Mouse (Mus musculus): Measurements from ENCODE around the gene 2210016F16Rik. TPM values are rescaled to one million over a fixed set of nuclear protein-coding genes. Genes with fewer than 3 reads are reported as not detected.
"Not testable (repeated sequence)": the region's sequence is repeated elsewhere in the genome, so short reads cannot be mapped to it uniquely, and the experiment has no call there.

The 2210016F16Rik gene
- polyA plus RNA-seq, 1 experiment from 2014 or later, result 30.2 TPM

DNA sequence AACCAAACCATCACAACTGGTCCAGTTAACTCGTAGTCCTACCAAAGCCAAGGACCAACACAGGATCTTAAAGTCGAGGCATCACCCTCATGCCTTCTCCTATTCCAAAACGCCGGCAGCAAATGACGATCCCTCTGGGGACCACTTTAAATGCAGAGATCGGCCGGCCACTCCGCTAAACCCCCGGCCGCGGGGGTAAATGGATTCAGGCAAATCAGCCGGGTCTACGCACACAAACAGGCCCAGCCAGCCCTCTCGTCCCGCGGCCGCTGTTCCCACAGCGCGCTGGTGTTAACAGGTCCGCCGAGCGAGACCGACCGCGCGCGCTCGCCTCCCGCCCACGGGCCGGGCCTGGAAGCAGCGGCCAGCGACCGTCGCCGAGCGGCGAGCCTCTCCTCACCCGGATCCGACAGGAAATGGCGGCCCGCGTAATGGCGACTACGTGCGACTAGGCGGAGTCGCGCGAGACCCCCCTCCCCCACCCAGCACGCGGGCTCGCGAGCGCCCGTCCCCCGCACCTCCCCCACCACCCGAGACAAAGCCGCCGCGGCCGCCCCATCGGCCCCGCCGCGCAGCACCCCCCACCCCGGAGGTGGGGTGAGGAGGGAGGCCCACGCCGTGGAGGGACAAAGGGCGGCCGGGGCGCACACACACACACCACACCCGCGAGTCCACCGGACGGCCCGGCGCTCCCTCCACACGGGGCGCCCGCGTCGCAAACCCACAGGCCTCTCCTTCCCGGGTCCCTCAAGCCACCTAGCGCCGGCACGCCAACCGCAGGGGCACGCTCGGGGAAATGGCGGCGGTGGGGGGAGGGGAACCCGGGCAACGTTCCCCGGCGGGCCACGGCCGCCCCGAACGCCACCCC, 16.3 kb upstream of the 2210016F16Rik start:
- Histone ChIP-seq H3K4me3 (ENCODE audit: low read depth, low read length) (peak overlapping the region; percentile 100), H3K9me3 (ENCODE audit: control insufficient read depth, low read length) (no peaks in the 10 kb centered on the region), H3K27me3 (ENCODE audit: control insufficient read depth, insufficient read depth, low read length) (no peaks in the 10 kb centered on the region), H3K4me1 (replicated peaks; ENCODE audit: control insufficient read depth, insufficient read depth) (no peaks in the 10 kb centered on the region), H3K27ac (replicated peaks) (peak overlapping the region; percentile 99), H3K36me3 (ENCODE audit: control insufficient read depth, insufficient read depth, low read length) (peaks cover 6% of the 10 kb centered on the region; the same call in 1 of the 2 replicates), H3K4me2 (replicated peaks; ENCODE audit: low read depth) (peak overlapping the region; percentile 44), H3K9ac (ENCODE audit: low read length) (peak overlapping the region; percentile 99)
- TF ChIP-seq CTCF (IDR thresholded peaks at IDR 0.05; ENCODE audit: low read depth) (peak; percentile 49), EP300 (optimal IDR thresholded peaks at IDR 0.05) (no peak)
- DNase-seq (ENCODE audit: low spot score) (peak; percentile 88), ATAC-seq (ENCODE audit: low FRiP score, low TSS enrichment) (peak; percentile 64)
- under 1% methylated on average over 73 of the region's 100 CpGs for WGBS

DNA sequence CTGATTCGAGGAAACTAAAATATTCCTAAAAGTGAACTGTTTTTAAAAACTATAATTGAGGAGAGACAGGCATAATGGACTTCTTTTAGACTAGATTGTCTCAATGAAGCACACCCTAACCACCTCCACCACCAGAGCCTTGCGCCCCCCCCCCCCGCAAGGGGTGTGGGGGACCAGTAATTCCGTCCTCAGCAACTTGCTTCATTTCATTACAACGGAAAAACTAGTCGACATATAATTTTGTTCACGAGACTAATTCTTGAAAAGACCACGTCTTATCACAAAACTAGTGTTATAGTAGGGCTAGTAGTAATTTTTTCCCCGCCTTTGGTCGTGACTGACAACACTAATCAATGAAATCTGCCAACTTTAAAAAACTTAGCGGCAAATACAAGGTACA, 15.6 kb upstream of the 2210016F16Rik start:
- DNase-seq (ENCODE audit: low spot score) (no peak), ATAC-seq (ENCODE audit: low FRiP score, low TSS enrichment) (no peak)
- TF ChIP-seq EP300 (optimal IDR thresholded peaks at IDR 0.05), result no peak
- no peak for TF ChIP-seq CTCF (IDR thresholded peaks at IDR 0.05; ENCODE audit: low read depth)
- Histone ChIP-seq H3K36me3 (ENCODE audit: control insufficient read depth, insufficient read depth, low read length) (peaks cover 11% of the 10 kb centered on the region), H3K9ac (ENCODE audit: low read length) (peak overlapping the region; percentile 99), H3K9me3 (ENCODE audit: control insufficient read depth, low read length) (no peaks in the 10 kb centered on the region), H3K4me1 (replicated peaks; ENCODE audit: control insufficient read depth, insufficient read depth) (no peaks in the 10 kb centered on the region), H3K4me3 (ENCODE audit: low read depth, low read length) (peak overlapping the region; percentile 100), H3K4me2 (replicated peaks; ENCODE audit: low read depth) (peak overlapping the region; percentile 44), H3K27ac (replicated peaks) (no peak overlapping the region), H3K27me3 (ENCODE audit: control insufficient read depth, insufficient read depth, low read length) (no peaks in the 10 kb centered on the region)
- WGBS, result under 1% methylated on average over 11 of the region's 11 CpGs

DNA sequence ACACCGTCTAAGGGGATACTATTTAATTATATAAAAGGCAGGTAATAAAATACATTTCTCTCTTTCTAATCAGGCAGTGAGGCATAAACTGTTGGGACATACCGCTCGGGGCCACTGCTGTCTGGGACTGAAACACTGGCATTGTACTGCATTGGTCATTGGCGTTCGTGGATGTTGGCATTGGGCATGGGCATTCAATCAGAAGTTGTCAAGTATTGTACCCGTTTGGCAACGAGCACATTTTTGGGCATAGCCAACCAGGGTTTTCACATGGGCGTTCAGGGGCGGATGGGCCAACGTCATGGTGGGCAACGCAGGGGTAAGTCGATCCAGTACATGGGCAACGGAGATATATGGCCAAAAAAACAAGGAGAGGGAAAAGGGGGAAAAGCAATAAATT, 12.6 kb upstream of the 2210016F16Rik start:
- H3K9me3 ChIP-seq (ENCODE audit: control insufficient read depth, low read length), result no peaks in the 10 kb centered on the region
- H3K27ac ChIP-seq (replicated peaks), result no peak overlapping the region
- no peak for TF ChIP-seq CTCF (IDR thresholded peaks at IDR 0.05; ENCODE audit: low read depth)
- no peak for TF ChIP-seq EP300 (optimal IDR thresholded peaks at IDR 0.05)
- no peaks in the 10 kb centered on the region for H3K27me3 ChIP-seq (ENCODE audit: control insufficient read depth, insufficient read depth, low read length)
- no peak overlapping the region for H3K9ac ChIP-seq (ENCODE audit: low read length)
- peaks cover 20% of the 10 kb centered on the region for H3K36me3 ChIP-seq (ENCODE audit: control insufficient read depth, insufficient read depth, low read length)
- WGBS, result 84% methylated on average over 13 of the region's 13 CpGs
- H3K4me2 ChIP-seq (replicated peaks; ENCODE audit: low read depth), result no peak overlapping the region
- no peaks in the 10 kb centered on the region for H3K4me1 ChIP-seq (replicated peaks; ENCODE audit: control insufficient read depth, insufficient read depth)
- DNase-seq (ENCODE audit: low spot score), result no peak
- ATAC-seq (ENCODE audit: low FRiP score, low TSS enrichment), result no peak
- H3K4me3 ChIP-seq (ENCODE audit: low read depth, low read length), result no peak overlapping the region

DNA sequence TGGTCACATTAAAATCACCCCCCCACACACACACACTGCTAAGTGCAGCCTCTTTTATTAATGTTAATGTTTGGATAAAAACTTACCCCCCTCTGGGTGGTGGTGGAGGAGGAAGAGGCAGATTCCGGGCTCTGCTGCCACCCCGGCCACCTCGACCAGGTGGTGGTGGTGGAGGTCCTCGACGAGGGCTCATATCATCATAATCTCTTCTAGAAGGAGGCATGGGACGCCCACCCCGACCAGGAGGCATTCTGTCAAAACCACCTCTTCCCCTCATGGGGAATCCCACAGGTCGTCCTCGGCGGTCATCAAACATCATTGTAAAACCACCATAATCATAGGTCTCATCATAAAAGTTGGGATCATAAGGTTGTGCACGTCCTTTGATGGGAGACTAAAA, 9.4 kb upstream of the 2210016F16Rik start:
- WGBS, result 78% methylated on average over 11 of the region's 11 CpGs
- peaks cover 22% of the 10 kb centered on the region for H3K36me3 ChIP-seq (ENCODE audit: control insufficient read depth, insufficient read depth, low read length)

DNA sequence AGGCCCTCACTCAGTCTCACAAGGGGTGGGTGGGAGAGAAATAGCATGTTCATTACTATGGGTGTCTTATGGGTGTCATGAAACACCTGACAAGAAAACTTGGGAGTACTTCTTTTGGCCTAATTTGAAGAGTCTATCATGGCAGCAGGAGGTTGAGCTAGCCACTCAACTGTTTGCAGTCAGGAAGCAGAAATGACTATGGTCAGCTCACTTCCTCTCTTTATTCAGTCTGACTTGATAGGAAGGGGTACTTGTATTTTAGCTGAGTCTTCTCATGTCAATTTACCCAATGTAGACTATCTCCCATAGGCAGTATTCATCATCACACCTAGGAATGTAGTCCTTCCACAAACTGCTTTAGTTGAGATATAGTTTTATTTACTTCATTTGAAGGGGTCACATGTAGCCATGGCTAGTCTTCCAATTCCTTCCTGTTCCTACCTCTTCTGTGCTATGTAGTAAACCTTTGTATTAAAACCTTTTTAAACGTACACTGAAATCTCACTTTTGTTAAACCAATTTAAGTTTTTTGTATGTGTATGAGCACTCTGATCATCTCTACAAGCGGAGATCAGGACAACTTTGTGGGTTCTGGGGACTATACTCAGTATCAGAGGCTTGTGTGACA, 4.4 kb upstream of the 2210016F16Rik start:
- Histone ChIP-seq H3K4me2 (replicated peaks; ENCODE audit: low read depth) (no peak overlapping the region), H3K36me3 (ENCODE audit: control insufficient read depth, insufficient read depth, low read length) (0 out of 2 replicates have a peak, but pooled peaks cover 7% of the 10 kb centered on the region), H3K9me3 (ENCODE audit: control insufficient read depth, low read length) (no peaks in the 10 kb centered on the region), H3K27me3 (ENCODE audit: control insufficient read depth, insufficient read depth, low read length) (no peaks in the 10 kb centered on the region), H3K4me1 (replicated peaks; ENCODE audit: control insufficient read depth, insufficient read depth) (no peaks in the 10 kb centered on the region), H3K4me3 (ENCODE audit: low read depth, low read length) (no peak overlapping the region), H3K9ac (ENCODE audit: low read length) (no peak overlapping the region), H3K27ac (replicated peaks) (no peak overlapping the region)
- 78% methylated on average over 2 of the region's 2 CpGs for WGBS
- DNase-seq (ENCODE audit: low spot score) (no peak), ATAC-seq (ENCODE audit: low FRiP score, low TSS enrichment) (no peak)
- TF ChIP-seq CTCF (IDR thresholded peaks at IDR 0.05; ENCODE audit: low read depth) (no peak), EP300 (optimal IDR thresholded peaks at IDR 0.05) (no peak)

More for the DNA sequence above, 9.4 kb upstream of the 2210016F16Rik start:
- H3K9me3 ChIP-seq (ENCODE audit: control insufficient read depth, low read length); H3K4me3 ChIP-seq (ENCODE audit: low read depth, low read length); H3K4me2 ChIP-seq (replicated peaks; ENCODE audit: low read depth); H3K4me1 ChIP-seq (replicated peaks; ENCODE audit: control insufficient read depth, insufficient read depth); H3K27me3 ChIP-seq (ENCODE audit: control insufficient read depth, insufficient read depth, low read length); DNase-seq (ENCODE audit: low spot score); H3K9ac ChIP-seq (ENCODE audit: low read length); H3K27ac ChIP-seq (replicated peaks): not testable (repeated sequence)
- ATAC-seq (ENCODE audit: low FRiP score, low TSS enrichment), result 0 out of 2 replicates have a peak, but pooled peaks have one; percentile 48

DNA sequence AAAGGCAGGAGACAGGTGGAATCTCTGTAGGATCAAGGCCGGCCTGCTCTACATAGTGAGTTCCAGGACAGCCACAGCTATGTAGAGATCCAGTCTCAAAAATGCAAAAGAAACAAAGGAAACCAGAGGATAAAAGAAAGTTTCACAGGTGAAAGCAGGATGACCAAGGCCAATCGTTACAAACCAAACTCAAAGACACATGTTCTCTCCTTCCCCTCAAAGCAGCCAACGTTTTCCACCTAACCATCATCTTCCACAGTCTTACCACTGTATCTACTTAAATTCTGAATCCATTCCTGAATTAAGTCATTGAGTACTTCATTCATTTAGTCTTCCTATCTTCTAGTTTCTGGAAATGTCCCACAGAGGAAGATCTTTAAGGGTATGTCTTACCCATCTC, 3.4 kb upstream of the 2210016F16Rik start:
- DNase-seq (ENCODE audit: low spot score) (no peak), ATAC-seq (ENCODE audit: low FRiP score, low TSS enrichment) (no peak)
- Histone ChIP-seq H3K9me3 (ENCODE audit: control insufficient read depth, low read length) (no peaks in the 10 kb centered on the region), H3K27me3 (ENCODE audit: control insufficient read depth, insufficient read depth, low read length) (no peaks in the 10 kb centered on the region), H3K4me1 (replicated peaks; ENCODE audit: control insufficient read depth, insufficient read depth) (no peaks in the 10 kb centered on the region), H3K4me3 (ENCODE audit: low read depth, low read length) (no peak overlapping the region), H3K4me2 (replicated peaks; ENCODE audit: low read depth) (no peak overlapping the region), H3K27ac (replicated peaks) (no peak overlapping the region), H3K36me3 (ENCODE audit: control insufficient read depth, insufficient read depth, low read length) (0 out of 2 replicates have a peak, but pooled peaks cover 3% of the 10 kb centered on the region), H3K9ac (ENCODE audit: low read length) (no peak overlapping the region)
- 43% methylated on average over 3 of the region's 3 CpGs for WGBS
- no peak for TF ChIP-seq CTCF (IDR thresholded peaks at IDR 0.05; ENCODE audit: low read depth)
- no peak for TF ChIP-seq EP300 (optimal IDR thresholded peaks at IDR 0.05)

Data from stomach, postnatal 0 days (tissue).